Mouse (Mus musculus): ENCODE measurements around the gene 2310057M21Rik.

The 2310057M21Rik gene

DNA sequence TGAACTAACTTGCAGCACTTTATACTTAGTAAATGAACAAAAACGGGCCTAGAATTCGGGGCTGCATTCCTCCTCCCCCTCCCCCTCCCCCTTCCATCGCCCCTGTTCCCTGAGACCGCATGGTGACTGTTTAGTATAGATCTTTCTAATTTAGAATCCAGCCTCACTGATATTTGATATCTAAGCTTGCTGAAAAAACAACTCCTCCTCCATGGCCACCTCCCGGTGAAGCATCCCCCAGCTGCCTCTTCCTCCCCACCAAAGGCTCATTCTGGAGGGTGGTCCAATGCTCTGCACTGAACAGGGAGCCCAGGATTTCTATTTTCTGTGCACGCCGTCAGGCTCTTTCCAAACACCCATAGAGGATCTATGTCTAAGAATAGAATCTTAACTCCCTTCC lies 44.2 kb downstream of the 2310057M21Rik start:
- DNase-seq = no peak

DNA sequence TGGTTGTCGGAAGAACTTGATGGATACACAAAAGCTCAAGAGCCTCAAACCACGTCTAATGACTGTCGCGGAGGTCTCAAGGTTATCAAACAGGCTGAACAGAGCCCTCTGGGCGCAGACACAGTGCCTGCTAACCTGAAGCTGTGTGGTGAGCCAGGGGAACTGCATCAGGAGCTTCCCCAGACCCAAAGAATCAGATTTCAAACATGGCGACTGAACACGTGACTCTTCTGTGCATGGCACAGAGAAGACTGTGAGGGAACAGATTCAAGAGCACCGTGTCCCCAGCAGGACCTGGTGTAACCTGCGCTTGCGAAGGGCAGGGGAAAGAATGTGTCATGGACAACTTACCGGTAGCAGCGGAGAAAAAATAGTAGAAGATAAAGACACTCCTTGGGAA lies 45.0 kb downstream of the 2310057M21Rik start:
- no peak for DNase-seq

GRCm38 (mm10) chr7:131314493-131314892 lies 48.1 kb downstream of the 2310057M21Rik start:
- DNase-seq = no peak

GRCm38 (mm10) chr7:131306733-131307132 lies 55.8 kb downstream of the 2310057M21Rik start:
- no peak for DNase-seq

DNA sequence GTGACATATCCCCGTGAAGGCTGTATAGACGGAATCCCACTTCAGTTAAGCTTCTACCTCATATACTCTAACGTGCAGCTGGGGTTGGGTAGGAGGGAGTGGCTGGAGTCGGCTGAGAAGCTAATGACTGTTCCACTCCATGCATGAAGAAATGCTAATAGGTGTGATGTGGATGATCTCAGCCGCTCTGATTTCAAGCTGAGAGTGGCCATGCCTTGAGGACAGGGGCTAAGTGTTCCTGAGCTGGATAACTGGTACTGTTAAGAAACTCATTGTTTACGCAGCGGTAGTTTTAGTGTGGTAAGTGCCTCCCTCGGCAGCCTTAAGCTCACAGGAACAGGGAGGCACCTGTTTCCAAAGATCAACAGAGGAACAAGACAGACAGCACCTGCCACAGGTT lies 59.2 kb downstream of the 2310057M21Rik start:
- DNase-seq = no peak

DNA sequence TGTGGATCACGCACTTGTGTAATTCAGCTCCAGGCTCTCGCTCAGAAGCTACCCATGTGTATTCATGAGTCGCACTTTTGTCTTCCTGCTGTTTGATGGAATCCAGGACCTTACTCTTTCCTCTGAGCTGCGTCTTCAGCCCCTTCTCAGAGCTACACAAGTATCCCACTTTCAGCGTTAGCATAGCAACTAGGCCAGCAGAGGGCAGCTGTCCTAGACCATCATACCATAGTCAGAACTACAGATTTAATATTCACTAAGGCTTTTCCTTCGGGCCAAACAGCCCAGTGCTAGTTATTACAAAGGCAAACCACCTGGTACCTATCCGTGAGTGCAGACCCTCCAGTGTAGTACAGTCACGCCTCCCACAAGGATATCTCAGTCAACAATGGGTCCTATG lies 65.4 kb downstream of the 2310057M21Rik start:
- no peak for DNase-seq
